Mouse (Mus musculus) hindbrain, embryonic 11.5 days (tissue): ENCODE results near the gene Tulp2. TPM values are rescaled to one million over a fixed set of nuclear protein-coding genes. Genes with fewer than 3 reads are reported as not detected.
"Not testable (repeated sequence)": the region's sequence is repeated elsewhere in the genome, so short reads cannot be mapped to it uniquely, and the experiment has no call there.

ENCODE experiments used
- ATAC-seq: fragments of 200-750 bp; cut with Nextera tagmentation; 2 replicates; pipeline ENCODE4 v1.8.0; 2017; ENCODE audit warnings: mild to moderate bottlenecking, moderate TSS enrichment, moderate library complexity; ENCODE audit not compliant: low FRiP score
- DNase-seq: peaks from one replicate; pipeline ENCODE4 v3.0.0-alpha.2; 2015; ENCODE audit warnings: low spot score
- H3K27ac ChIP-seq: fragments of 300-500 bp; sonication (generic); 2 replicates; pipeline ENCODE4 v1.5.1; 2014; ENCODE audit warnings: mild to moderate bottlenecking, low read depth, low read length
- H3K27me3 ChIP-seq: fragments of 300-500 bp; sonication (generic); 2 replicates; pipeline ENCODE4 v1.6.1; 2014; ENCODE audit warnings: mild to moderate bottlenecking, low read length, moderate library complexity, mixed read lengths; ENCODE audit not compliant: control insufficient read depth, insufficient read depth
- H3K36me3 ChIP-seq: fragments of 300-500 bp; sonication (generic); 2 replicates; pipeline ENCODE4 v1.6.1; 2014; ENCODE audit warnings: mild to moderate bottlenecking, low read length, moderate library complexity, mixed read lengths; ENCODE audit not compliant: control insufficient read depth, insufficient read depth
- H3K4me1 ChIP-seq: fragments of 300-500 bp; sonication (generic); replicated peaks from 2 replicates; pipeline ENCODE4 v1.6.1; 2014; ENCODE audit warnings: low read length, mixed read lengths; ENCODE audit not compliant: control insufficient read depth, insufficient read depth
- H3K4me2 ChIP-seq: fragments of 300-500 bp; sonication (generic); replicated peaks from 2 replicates; pipeline ENCODE4 v1.6.1; 2014; ENCODE audit warnings: mild to moderate bottlenecking, low read depth, low read length
- H3K4me3 ChIP-seq: fragments of 300-500 bp; sonication (generic); 2 replicates; pipeline ENCODE4 v1.5.1; 2014; ENCODE audit warnings: low read depth, low read length
- H3K9ac ChIP-seq: fragments of 300-500 bp; sonication (generic); 2 replicates; pipeline ENCODE4 v1.6.1; 2014; ENCODE audit warnings: low read depth, low read length
- H3K9me3 ChIP-seq: fragments of 300-500 bp; sonication (generic); 2 replicates; pipeline ENCODE4 v1.6.1; 2016; ENCODE audit warnings: low read length; ENCODE audit not compliant: control insufficient read depth
- WGBS: fragments of 180-500 bp; shearing (Covaris S2); extraction: QIAGEN DNeasy Blood & Tissue Kit; methylation state at CpG from one replicate; pipeline ENCODE4 v1.1.7; 2014; 5-methylcytosine and 5-hydroxymethylcytosine counted together
- polyA plus RNA-seq: library from polyadenylated mRNA; unstranded; fragments of >200 nt; fragmentation: Nextera tagmentation; extraction: Ambion mirVana; gene quantifications from 2 replicates; pipeline ENCODE4 v1.2.1, GENCODE M21; 2014

Tulp2 gene
- polyA plus RNA-seq, 1 experiment from 2014 or later = 0.40 TPM

- Histone ChIP-seq H3K27me3 (no peaks in the 10 kb centered on the region), H3K4me3 (no peak overlapping the region), H3K27ac (no peak overlapping the region), H3K4me1 (peaks cover 4% of the 10 kb centered on the region), H3K36me3 (no peaks in the 10 kb centered on the region), H3K4me2 (no peak overlapping the region), H3K9me3 (no peaks in the 10 kb centered on the region), H3K9ac (no peak overlapping the region)
- ATAC-seq (no peak), DNase-seq (no peak)
- WGBS = 87% methylated on average over 6 of the region's 6 CpGs
Observed at GRCm38 (mm10) chr7:45507583-45507982, 25.9 kb downstream of the Tulp2 start.

GRCm38 (mm10) chr7:45508561-45508960 is 26.9 kb downstream of the Tulp2 start:
- Histone ChIP-seq H3K27me3 (no peaks in the 10 kb centered on the region), H3K9ac (no peak overlapping the region), H3K27ac (no peak overlapping the region), H3K9me3 (no peaks in the 10 kb centered on the region), H3K4me1 (peaks cover 4% of the 10 kb centered on the region), H3K4me2 (no peak overlapping the region), H3K36me3 (no peaks in the 10 kb centered on the region), H3K4me3 (no peak overlapping the region)
- no peak for DNase-seq
- ATAC-seq = no peak
- WGBS = 90% methylated on average over 6 of the region's 6 CpGs

DNA sequence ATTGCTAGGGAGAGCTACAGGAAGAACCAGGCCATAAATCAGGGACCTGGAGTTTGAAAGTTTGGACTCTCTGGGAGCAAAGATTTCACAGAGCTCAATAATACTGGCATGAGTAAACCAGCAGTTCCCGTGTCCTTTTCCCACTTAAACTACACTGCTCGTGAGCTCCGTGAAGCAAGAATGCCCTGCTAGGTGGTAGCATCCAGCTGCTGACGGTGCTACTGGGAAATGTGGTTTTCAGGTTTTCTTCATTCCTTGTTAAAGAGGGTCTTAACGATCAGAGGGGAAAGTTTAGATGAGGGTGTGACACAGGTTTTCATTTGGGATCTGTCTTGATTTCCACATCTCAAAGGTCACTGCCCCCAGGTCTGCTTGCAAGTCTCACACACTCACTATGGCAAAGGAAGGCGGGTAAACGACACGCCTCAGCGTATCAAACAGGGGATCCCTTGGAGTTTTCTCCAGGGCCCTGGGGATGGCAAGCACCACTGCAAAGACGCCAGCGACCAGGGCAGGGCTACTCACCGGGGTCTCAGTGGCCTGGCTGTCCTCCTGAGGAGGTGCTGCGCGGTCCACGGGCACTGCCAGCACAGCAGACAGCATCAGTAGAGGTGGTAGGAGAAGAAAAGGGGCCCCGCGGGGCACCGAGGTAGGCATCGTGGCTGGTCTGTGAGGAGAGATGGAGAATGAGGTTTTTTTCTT is 27.7 kb downstream of the Tulp2 start:
- DNase-seq = no peak
- H3K4me1 ChIP-seq = peaks cover 4% of the 10 kb centered on the region
- H3K9ac ChIP-seq = peak overlapping the region; percentile 83
- peak overlapping the region; percentile 67 for H3K4me3 ChIP-seq
- H3K27me3 ChIP-seq = no peaks in the 10 kb centered on the region
- peak overlapping the region; percentile 78 for H3K4me2 ChIP-seq
- WGBS = 48% methylated on average over 19 of the region's 19 CpGs
- no peaks in the 10 kb centered on the region for H3K36me3 ChIP-seq
- no peaks in the 10 kb centered on the region for H3K9me3 ChIP-seq
- no peak overlapping the region for H3K27ac ChIP-seq
- 0 out of 2 replicates have a peak, but pooled peaks have one; percentile 4 for ATAC-seq

DNA sequence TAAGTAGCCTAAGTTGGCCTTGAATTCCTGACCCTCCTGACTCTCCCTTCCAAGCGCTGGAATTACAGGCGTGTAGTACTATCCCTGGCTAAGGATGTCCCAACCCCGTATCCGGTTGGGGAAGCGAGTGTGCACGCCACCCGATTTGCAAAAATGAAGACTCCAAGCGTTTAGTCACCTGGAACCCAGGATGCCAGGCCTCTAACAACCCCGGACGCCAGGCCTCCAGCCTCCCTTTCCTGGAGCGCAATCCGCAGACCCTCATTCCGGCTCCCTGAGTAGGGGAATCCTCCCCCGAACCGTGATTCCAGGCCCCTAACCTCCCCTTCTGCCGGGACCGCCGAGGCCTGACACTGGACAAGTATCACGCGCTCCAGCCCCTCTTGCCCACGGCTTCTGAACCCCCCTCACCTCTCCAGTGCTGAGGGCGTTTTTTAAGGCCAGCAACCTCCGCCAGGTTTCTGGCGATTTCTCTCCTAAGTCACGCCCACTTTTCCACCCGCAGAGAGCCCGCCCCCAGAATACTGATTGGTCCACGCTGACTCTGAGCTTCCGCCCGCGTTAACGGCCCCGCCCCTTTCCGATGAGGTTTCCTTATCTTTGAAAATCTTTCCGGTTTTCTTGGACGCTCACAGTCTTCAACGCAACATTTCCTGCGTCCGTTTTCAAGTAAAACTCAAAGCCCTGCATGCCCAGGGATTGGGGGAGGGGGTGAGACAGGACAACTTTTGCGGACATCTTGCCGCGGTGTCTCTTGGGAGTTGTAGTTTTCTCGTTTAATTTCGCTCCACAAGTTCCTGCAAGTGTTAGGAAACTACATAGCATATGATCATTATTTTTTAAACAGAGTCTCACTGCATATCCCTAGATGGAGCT is 28.5 kb downstream of the Tulp2 start, which contains the start of gene Nucb1:
Gene Nucb1, minus strand, starts transcription at position 495 of the 876 bp plus-strand sequence.
- Histone ChIP-seq H3K9me3 (no peaks in the 10 kb centered on the region), H3K9ac (peak within 1 kb of the TSS; percentile 83), H3K4me3 (peak within 1 kb of the TSS; percentile 67), H3K27ac (peak within 1 kb of the TSS; percentile 43), H3K4me1 (peaks cover 4% of the 10 kb centered on the region), H3K36me3 (no peaks in the 10 kb centered on the region), H3K27me3 (no peaks in the 10 kb centered on the region), H3K4me2 (peak within 1 kb of the TSS; percentile 78)
- DNase-seq (peak; percentile 94), ATAC-seq (peak; percentile 92)
- WGBS = under 1% methylated on average over 44 of the region's 44 CpGs

DNA sequence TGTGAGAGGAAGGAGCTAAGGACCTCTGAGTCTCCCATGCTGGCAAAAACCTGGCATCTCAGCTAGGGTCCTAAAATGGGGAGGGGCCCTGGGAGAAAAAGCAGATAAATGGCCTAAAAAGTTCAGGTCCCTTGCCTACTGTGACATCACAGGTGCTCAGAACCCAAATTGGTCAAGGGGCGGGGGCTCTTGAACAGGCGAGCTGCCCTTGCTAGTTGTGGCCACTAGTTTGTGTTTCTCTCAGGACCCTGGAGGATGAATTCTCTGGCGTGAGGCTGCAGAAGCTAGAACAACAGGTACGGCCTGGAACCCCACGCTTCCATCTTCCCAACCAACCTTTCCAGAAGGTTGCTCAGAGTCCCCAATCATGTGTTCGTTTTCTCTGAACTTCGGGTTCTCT is 32.7 kb downstream of the Tulp2 start:
- H3K9me3 ChIP-seq = no peaks in the 10 kb centered on the region
- DNase-seq (no peak), ATAC-seq (no peak)
- H3K27me3 ChIP-seq = no peaks in the 10 kb centered on the region
- no peak overlapping the region for H3K4me2 ChIP-seq
- H3K27ac ChIP-seq = no peak overlapping the region
- 84% methylated on average over 7 of the region's 7 CpGs for WGBS
- no peaks in the 10 kb centered on the region for H3K36me3 ChIP-seq
- no peak overlapping the region for H3K4me3 ChIP-seq
- H3K9ac ChIP-seq = no peak overlapping the region
- H3K4me1 ChIP-seq = peaks cover 3% of the 10 kb centered on the region

- WGBS = 31% methylated on average over 16 of the region's 16 CpGs
- no peak overlapping the region for H3K4me2 ChIP-seq
- H3K36me3 ChIP-seq = no peaks in the 10 kb centered on the region
- ATAC-seq (0 out of 2 replicates have a peak, but pooled peaks have one; percentile 38), DNase-seq (no peak)
- no peak overlapping the region for H3K27ac ChIP-seq
- no peak overlapping the region for H3K9ac ChIP-seq
- no peaks in the 10 kb centered on the region for H3K27me3 ChIP-seq
- H3K9me3 ChIP-seq = no peaks in the 10 kb centered on the region
- H3K4me3 ChIP-seq = no peak overlapping the region
- no peaks in the 10 kb centered on the region for H3K4me1 ChIP-seq
Observed at GRCm38 (mm10) chr7:45515436-45515835, 33.8 kb downstream of the Tulp2 start.

DNA sequence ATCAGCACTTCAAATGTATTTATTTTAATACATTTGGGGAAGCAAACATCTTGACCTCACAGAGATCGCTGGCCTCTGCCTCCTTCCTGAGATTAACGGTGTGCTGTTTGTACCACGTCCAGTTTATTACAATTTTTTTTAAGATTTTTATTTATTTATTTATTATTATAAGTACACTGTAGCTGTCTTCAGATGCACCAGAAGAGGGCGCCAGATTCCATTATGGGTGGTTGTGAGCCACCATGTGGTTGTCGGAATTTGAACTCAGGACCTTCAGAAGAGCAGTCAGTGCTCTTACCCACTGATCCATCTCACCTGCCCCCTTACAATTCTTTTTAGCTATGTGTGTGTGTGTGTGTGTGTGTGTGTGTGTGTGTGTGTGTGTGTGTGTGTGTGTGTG is 35.2 kb downstream of the Tulp2 start:
- not testable (repeated sequence) for H3K4me1 ChIP-seq, ATAC-seq, H3K9ac ChIP-seq, DNase-seq, H3K4me3 ChIP-seq, H3K4me2 ChIP-seq, H3K9me3 ChIP-seq, H3K27me3 ChIP-seq, H3K27ac ChIP-seq, H3K36me3 ChIP-seq
- 62% methylated on average over 5 of the region's 5 CpGs for WGBS

GRCm38 (mm10) chr7:45518618-45519017 is 36.9 kb downstream of the Tulp2 start:
- no peaks in the 10 kb centered on the region for H3K27me3 ChIP-seq
- H3K9ac ChIP-seq = no peak overlapping the region
- H3K36me3 ChIP-seq = no peaks in the 10 kb centered on the region
- H3K4me1 ChIP-seq = no peaks in the 10 kb centered on the region
- WGBS = 88% methylated on average over 16 of the region's 16 CpGs
- H3K4me3 ChIP-seq = no peak overlapping the region
- no peak overlapping the region for H3K4me2 ChIP-seq
- no peaks in the 10 kb centered on the region for H3K9me3 ChIP-seq
- H3K27ac ChIP-seq = no peak overlapping the region
- ATAC-seq (no peak), DNase-seq (no peak)
